Comparison of ENCODE assay signal across 8 mouse cellular contexts in the genomic region with DNA sequence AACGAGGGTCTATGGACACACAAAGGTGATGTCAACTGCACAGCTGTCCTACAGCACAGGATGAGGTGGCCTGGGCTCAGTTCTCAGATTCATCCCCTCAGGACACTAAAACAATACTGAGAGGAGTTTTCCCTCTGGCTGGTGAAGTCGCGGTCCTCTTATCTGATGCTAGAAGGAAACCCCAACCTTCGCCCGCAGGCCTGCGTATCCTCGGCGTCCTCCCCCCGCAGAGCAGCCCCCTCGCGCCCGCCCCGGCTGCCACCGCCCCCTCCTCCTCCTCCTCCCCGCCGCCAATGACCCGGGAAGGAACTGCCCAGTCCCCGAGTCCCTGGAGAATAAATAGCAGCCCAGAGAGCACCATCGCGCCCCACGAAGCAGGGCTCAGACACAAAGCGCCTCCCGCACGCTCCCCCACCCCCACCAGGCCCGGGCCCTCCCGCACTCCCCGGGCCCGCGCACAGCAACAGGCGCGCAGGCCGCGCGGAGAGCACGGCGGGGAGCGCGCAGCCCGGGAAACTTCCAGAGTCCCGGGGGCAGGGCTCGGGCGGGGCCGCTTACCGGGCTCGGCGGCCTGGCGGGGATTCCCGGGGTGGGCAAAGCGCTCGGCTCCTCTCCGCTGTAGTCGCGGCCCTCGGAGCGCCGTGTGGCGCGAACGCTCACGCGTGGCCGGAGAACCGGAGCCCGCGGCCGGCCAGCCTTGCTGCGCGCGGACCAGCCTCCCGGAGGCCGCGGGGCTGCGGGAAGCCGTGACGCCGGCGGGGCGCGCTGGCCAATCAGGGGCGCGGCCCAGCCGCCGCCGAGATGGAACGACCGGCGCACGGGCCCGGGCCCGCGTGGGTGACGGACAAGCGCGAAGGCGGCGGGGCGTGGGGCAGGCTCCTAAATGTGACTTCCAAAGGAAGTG. TPM values are rescaled to one million over a fixed set of nuclear protein-coding genes. Genes with fewer than 3 reads are reported as not detected.
DNase-seq lines count a peak whose midpoint lies in the region; ATAC-seq and TF ChIP-seq lines count a peak whose summit lies in the region.

A gene (minus strand): TSS at position 738 of the 904 bp plus-strand sequence.

- H3K9ac ChIP-seq in embryonic facial prominence, embryonic 15.5 days: peak within 1 kb of the TSS; percentile 69
- peak within 1 kb of the TSS; percentile 98 for H3K9ac ChIP-seq in limb, embryonic 12.5 days (replicated peaks)
- H3K9ac ChIP-seq in midbrain, embryonic 15.5 days: peak within 1 kb of the TSS; percentile 66
- peak within 1 kb of the TSS; percentile 91 for H3K9ac ChIP-seq in stomach, postnatal 0 days (ENCODE audit: low read length)

- TF ChIP-seq POLR2A in kidney, adult 2 months (IDR thresholded peaks at IDR 0.05; ENCODE audit: low read depth, low read length): no peak

- TF ChIP-seq CTCF in kidney, adult 2 months (conservative IDR thresholded peaks at IDR 0.05; ENCODE audit: insufficient read depth, insufficient read length, low read depth, low read length): no peak
- no peak for TF ChIP-seq CTCF in stomach, postnatal 0 days (IDR thresholded peaks at IDR 0.05; ENCODE audit: low read depth)

- under 1% methylated on average over 97 of the region's 97 CpGs for WGBS in embryonic facial prominence, embryonic 15.5 days
- 1% methylated on average over 94 of the region's 97 CpGs for WGBS in kidney, adult 2 months
- 1% methylated on average over 97 of the region's 97 CpGs for WGBS in limb, embryonic 12.5 days
- WGBS in midbrain, embryonic 15.5 days: under 1% methylated on average over 93 of the region's 97 CpGs
- WGBS in stomach, postnatal 0 days: under 1% methylated on average over 90 of the region's 97 CpGs

- peak within 1 kb of the TSS; percentile 57 for H3K4me2 ChIP-seq in embryonic facial prominence, embryonic 15.5 days (replicated peaks)
- peak within 1 kb of the TSS; percentile 67 for H3K4me2 ChIP-seq in limb, embryonic 12.5 days
- peak within 1 kb of the TSS; percentile 85 for H3K4me2 ChIP-seq in midbrain, embryonic 15.5 days
- H3K4me2 ChIP-seq in stomach, postnatal 0 days (replicated peaks; ENCODE audit: low read depth): peak within 1 kb of the TSS; percentile 90

- H3K27ac ChIP-seq in embryonic facial prominence, embryonic 15.5 days (replicated peaks): peak within 1 kb of the TSS; percentile 92
- no peak within 1 kb of the TSS for H3K27ac ChIP-seq in kidney, adult 2 months (ENCODE audit: insufficient read depth, low read depth, low read length)
- peak within 1 kb of the TSS; percentile 91 for H3K27ac ChIP-seq in limb, embryonic 12.5 days
- peak within 1 kb of the TSS; percentile 60 for H3K27ac ChIP-seq in midbrain, embryonic 15.5 days
- peak within 1 kb of the TSS; percentile 89 for H3K27ac ChIP-seq in stomach, postnatal 0 days (replicated peaks)

- peaks cover 20% of the 10 kb centered on the region for H3K27me3 ChIP-seq in erythroblast, embryonic 14.5 days (ENCODE audit: control insufficient read depth)
- H3K27me3 ChIP-seq in embryonic facial prominence, embryonic 15.5 days: no peaks in the 10 kb centered on the region
- no peaks in the 10 kb centered on the region for H3K27me3 ChIP-seq in kidney, adult 2 months (replicated peaks; ENCODE audit: control insufficient read depth, insufficient read depth, low read length)
- H3K27me3 ChIP-seq in limb, embryonic 12.5 days: 0 out of 2 replicates have a peak, but pooled peaks cover 3% of the 10 kb centered on the region
- H3K27me3 ChIP-seq in midbrain, embryonic 15.5 days (replicated peaks): 0 out of 2 replicates have a peak, but pooled peaks cover 4% of the 10 kb centered on the region
- no peaks in the 10 kb centered on the region for H3K27me3 ChIP-seq in stomach, postnatal 0 days (ENCODE audit: control insufficient read depth, insufficient read depth, low read length)

- H3K4me1 ChIP-seq in erythroblast, embryonic 14.5 days (ENCODE audit: control insufficient read depth): no peaks in the 10 kb centered on the region
- H3K4me1 ChIP-seq in embryonic facial prominence, embryonic 15.5 days: 0 out of 2 replicates have a peak, but pooled peaks cover 2% of the 10 kb centered on the region
- H3K4me1 ChIP-seq in kidney, adult 2 months (ENCODE audit: control insufficient read depth, insufficient read depth, low read length): no peaks in the 10 kb centered on the region
- peaks cover 3% of the 10 kb centered on the region for H3K4me1 ChIP-seq in limb, embryonic 12.5 days (replicated peaks)
- H3K4me1 ChIP-seq in midbrain, embryonic 15.5 days: peaks cover 13% of the 10 kb centered on the region
- H3K4me1 ChIP-seq in stomach, postnatal 0 days (replicated peaks; ENCODE audit: control insufficient read depth, insufficient read depth): no peaks in the 10 kb centered on the region

- no peaks in the 10 kb centered on the region for H3K36me3 ChIP-seq in erythroblast, embryonic 14.5 days (ENCODE audit: control insufficient read depth)
- H3K36me3 ChIP-seq in embryonic facial prominence, embryonic 15.5 days: no peaks in the 10 kb centered on the region
- H3K36me3 ChIP-seq in kidney, adult 2 months (ENCODE audit: control insufficient read depth, insufficient read depth, low read length): no peaks in the 10 kb centered on the region
- H3K36me3 ChIP-seq in limb, embryonic 12.5 days: no peaks in the 10 kb centered on the region
- no peaks in the 10 kb centered on the region for H3K36me3 ChIP-seq in midbrain, embryonic 15.5 days (replicated peaks)
- no peaks in the 10 kb centered on the region for H3K36me3 ChIP-seq in stomach, postnatal 0 days (ENCODE audit: control insufficient read depth, insufficient read depth, low read length)

- no peak for ATAC-seq in erythroblast, adult 5-6 weeks (replicated peaks; ENCODE audit: low FRiP score, poor library complexity, severe bottlenecking)
- ATAC-seq in embryonic facial prominence, embryonic 15.5 days (ENCODE audit: insufficient number of reproducible peaks, low FRiP score, low TSS enrichment, low read depth): peak; percentile 91
- ATAC-seq in limb, embryonic 12.5 days (ENCODE audit: insufficient number of reproducible peaks, insufficient read depth, low FRiP score, low TSS enrichment, low read depth): peak; percentile 90
- ATAC-seq in midbrain, embryonic 15.5 days (replicated peaks): peak; percentile 96
- peak; percentile 94 for ATAC-seq in stomach, postnatal 0 days (ENCODE audit: low FRiP score, low TSS enrichment)

- H3K9me3 ChIP-seq in erythroblast, embryonic 14.5 days (ENCODE audit: control insufficient read depth, low read length): no peaks in the 10 kb centered on the region
- H3K9me3 ChIP-seq in embryonic facial prominence, embryonic 15.5 days (replicated peaks): no peaks in the 10 kb centered on the region
- H3K9me3 ChIP-seq in limb, embryonic 12.5 days: no peaks in the 10 kb centered on the region
- H3K9me3 ChIP-seq in midbrain, embryonic 15.5 days: no peaks in the 10 kb centered on the region
- H3K9me3 ChIP-seq in stomach, postnatal 0 days (ENCODE audit: control insufficient read depth, low read length): no peaks in the 10 kb centered on the region

- TF ChIP-seq EP300 in stomach, postnatal 0 days (optimal IDR thresholded peaks at IDR 0.05): no peak

- H3K4me3 ChIP-seq in erythroblast, embryonic 14.5 days (replicated peaks): peak within 1 kb of the TSS; percentile 51
- H3K4me3 ChIP-seq in embryonic facial prominence, embryonic 15.5 days (replicated peaks): peak within 1 kb of the TSS; percentile 78
- H3K4me3 ChIP-seq in kidney, adult 2 months (ENCODE audit: insufficient read depth, low read depth, low read length): peak within 1 kb of the TSS; percentile 55
- H3K4me3 ChIP-seq in limb, embryonic 12.5 days (replicated peaks): peak within 1 kb of the TSS; percentile 87
- peak within 1 kb of the TSS; percentile 68 for H3K4me3 ChIP-seq in midbrain, embryonic 15.5 days
- H3K4me3 ChIP-seq in stomach, postnatal 0 days (ENCODE audit: low read depth, low read length): peak within 1 kb of the TSS; percentile 89

- peak; percentile 53 for DNase-seq in heart, adult 8-10 months (ENCODE audit: low spot score)
- DNase-seq in kidney, adult 2 months: peak; percentile 75
- peak; percentile 71 for DNase-seq in stomach, postnatal 0 days (ENCODE audit: low spot score)

RNA-seq across cellular contexts. Expression of the gene that starts here (rescaled TPM):
- 0.04 TPM in 1 of 2 replicates, not detected in the other for polyA plus RNA-seq in erythroblast, embryonic 14.5 days (2012)
- not detected in 2 replicates for total RNA-seq in erythroblast, adult 5-6 weeks (2015; ENCODE audit: low replicate concordance)
- not detected in 2 replicates for total RNA-seq in erythroblast, adult 5-6 weeks (2017; ENCODE audit: low replicate concordance)
- polyA plus RNA-seq in embryonic facial prominence, embryonic 15.5 days (2015; fragmentation: Nextera tagmentation; extraction: Ambion mirVana): 28.7 and 30.9 TPM in 2 replicates
- 10 to 100 TPM; 56.8 to 78.0 (median 68.9) TPM for total RNA-seq in heart, adult 8-10 months (2022)
- 9.9 and 11.4 TPM in 2 replicates for polyA plus RNA-seq in kidney, adult 2 months (2012; rRNA removed)
- 47.0 and 50.2 TPM in 2 replicates for polyA plus RNA-seq in limb, embryonic 12.5 days (2016; fragmentation: Nextera tagmentation; extraction: Ambion mirVana)
- 14.8 and 15.5 TPM in 2 replicates for polyA plus RNA-seq in midbrain, embryonic 15.5 days (2015; fragmentation: Nextera tagmentation; extraction: Ambion mirVana)
- polyA plus RNA-seq in stomach, postnatal 0 days (2015; fragmentation: Nextera tagmentation; extraction: Ambion mirVana): 5.9 and 6.2 TPM in 2 replicates

Comparison
In these comparisons a context has a peak if more than half of its experiments do, and no peak if none do; other contexts are left out.
1. RNA of the gene that starts here (total RNA-seq): 56.8 to 78.0 TPM in heart, adult 8-10 months; not detected in erythroblast, adult 5-6 weeks; every median in the first group is over 10 times any median in the second.
2. Peak in every context shown above with its lines, with median percentiles within 50 percentile points of each other: H3K4me3 ChIP-seq, H3K4me2 ChIP-seq, H3K9ac ChIP-seq and DNase-seq.